Mouse (Mus musculus): ENCODE data around the gene Ptov1.
A peak's percentile ranks its signal among the peaks of the same experiment; 100 is the strongest.

Gene Ptov1

GRCm38 (mm10) chr7:44857905-44858304 lies 11.7 kb downstream of the Ptov1 start:
- DNase-seq (ENCODE audit: low spot score): no peak

- DNase-seq (ENCODE audit: low spot score): peak; percentile 79
These were observed 12.5 kb downstream of the Ptov1 start, which contains the start of gene Pnkp for GRCm38 (mm10) chr7:44857042-44857552. Gene Pnkp (plus strand): TSS chr7:44857139.

GRCm38 (mm10) chr7:44856265-44856916 lies 13.2 kb downstream of the Ptov1 start:
- DNase-seq (ENCODE audit: low spot score): no peak

- DNase-seq (ENCODE audit: low spot score): no peak
These were observed 14.6 kb downstream of the Ptov1 start for GRCm38 (mm10) chr7:44855036-44855435.

GRCm38 (mm10) chr7:44854356-44855031 lies 15.1 kb downstream of the Ptov1 start:
- DNase-seq (ENCODE audit: low spot score): peak; percentile 83

- no peak for DNase-seq (ENCODE audit: low spot score)
These were observed 15.8 kb downstream of the Ptov1 start for GRCm38 (mm10) chr7:44853596-44854355.

GRCm38 (mm10) chr7:44853065-44853464 lies 16.5 kb downstream of the Ptov1 start:
- DNase-seq (ENCODE audit: low spot score): no peak

GRCm38 (mm10) chr7:44852259-44853027 lies 17.1 kb downstream of the Ptov1 start:
- DNase-seq (ENCODE audit: low spot score): no peak

GRCm38 (mm10) chr7:44851625-44852234 lies 17.9 kb downstream of the Ptov1 start:
- DNase-seq (ENCODE audit: low spot score): no peak

GRCm38 (mm10) chr7:44850789-44851624 lies 18.6 kb downstream of the Ptov1 start:
- DNase-seq (ENCODE audit: low spot score): no peak

GRCm38 (mm10) chr7:44850146-44850545 lies 19.4 kb downstream of the Ptov1 start:
- DNase-seq (ENCODE audit: low spot score): no peak

- DNase-seq (ENCODE audit: low spot score): peak; percentile 85
These were observed 20.0 kb downstream of the Ptov1 start for GRCm38 (mm10) chr7:44849416-44850111.

GRCm38 (mm10) chr7:44848561-44849415 lies 20.8 kb downstream of the Ptov1 start, which contains the start of the genes Akt1s1 and Tbc1d17:
Gene Akt1s1 (plus strand): TSS chr7:44848991.
Gene Tbc1d17 (minus strand): TSS chr7:44849079.
- peak; percentile 96 for DNase-seq (ENCODE audit: low spot score)

- DNase-seq (ENCODE audit: low spot score): no peak
These were observed 21.8 kb downstream of the Ptov1 start for GRCm38 (mm10) chr7:44847772-44848171.

- DNase-seq (ENCODE audit: low spot score): no peak
These were observed 22.8 kb downstream of the Ptov1 start for GRCm38 (mm10) chr7:44846804-44847203.

- DNase-seq (ENCODE audit: low spot score): no peak
These were observed 24.6 kb downstream of the Ptov1 start for GRCm38 (mm10) chr7:44845006-44845405.

- no peak for DNase-seq (ENCODE audit: low spot score)
These were observed 27.6 kb downstream of the Ptov1 start for GRCm38 (mm10) chr7:44841825-44842463.

- no peak for DNase-seq (ENCODE audit: low spot score)
These were observed 29.2 kb downstream of the Ptov1 start for GRCm38 (mm10) chr7:44840426-44840825.
